Mouse (Mus musculus) thymus, adult 2 months (tissue): ENCODE data around the gene Efhb. TPM values are rescaled to one million over a fixed set of nuclear protein-coding genes. Genes with fewer than 3 reads are reported as not detected.

Experiments used
- DNase-seq: peaks from one replicate; pipeline ENCODE4 v3.0.0; 2021
- H3K27ac ChIP-seq: fragments of 200-500 bp; 2 replicates; pipeline ENCODE4 v1.5.1; 2012; ENCODE audit warnings: low read length, control low read depth; ENCODE audit not compliant: control insufficient read depth, insufficient read depth
- H3K27me3 ChIP-seq: fragments of 200-500 bp; 2 replicates; pipeline ENCODE4 v1.6.1; 2012; ENCODE audit warnings: mild to moderate bottlenecking, low read length, moderate library complexity, mixed read lengths; ENCODE audit not compliant: control insufficient read depth, insufficient read depth
- H3K36me3 ChIP-seq: fragments of 200-500 bp; 2 replicates; pipeline ENCODE4 v1.6.1; 2012; ENCODE audit warnings: mild to moderate bottlenecking, low read length, moderate library complexity; ENCODE audit not compliant: control insufficient read depth, insufficient read depth
- H3K4me1 ChIP-seq: fragments of 200-500 bp; replicated peaks from 2 replicates; pipeline ENCODE4 v1.6.1; 2012; ENCODE audit warnings: low read length; ENCODE audit not compliant: control insufficient read depth, insufficient read depth
- H3K4me3 ChIP-seq: fragments of 200-500 bp; 2 replicates; pipeline ENCODE4 v1.5.1; 2012; ENCODE audit warnings: mild to moderate bottlenecking, low read length, control low read depth, moderate library complexity; ENCODE audit not compliant: control insufficient read depth, insufficient read depth
- CTCF ChIP-seq: fragments of 200-500 bp; IDR thresholded peaks from 2 replicates; pipeline ENCODE4 v1.5.1; 2012; ENCODE audit warnings: mild to moderate bottlenecking, control low read depth, low read length, moderate library complexity, borderline replicate concordance; ENCODE audit not compliant: control insufficient read depth, poor library complexity, insufficient read depth; ENCODE audit errors: extremely low read depth
- POLR2A ChIP-seq: fragments of 200-500 bp; IDR thresholded peaks from 2 replicates; pipeline ENCODE4 v1.6.1; 2012; ENCODE audit warnings: mild to moderate bottlenecking, low read length, control low read depth, moderate library complexity; ENCODE audit not compliant: control insufficient read depth, poor library complexity, insufficient read depth; ENCODE audit errors: extremely low read depth
- WGBS: fragments of 180-500 bp; shearing (Covaris S2); methylation state at CpG from one replicate; pipeline ENCODE4 v1.1.7; 2018; 5-methylcytosine and 5-hydroxymethylcytosine counted together
- polyA plus RNA-seq: library from polyadenylated mRNA; depleted of rRNA; stranded (reverse); fragments of >200 nt; gene quantifications from 2 replicates; pipeline ENCODE4 v1.2.3, GENCODE M21; 2012

The Efhb gene
- polyA plus RNA-seq, 1 experiment, result 0.19 TPM

DNA sequence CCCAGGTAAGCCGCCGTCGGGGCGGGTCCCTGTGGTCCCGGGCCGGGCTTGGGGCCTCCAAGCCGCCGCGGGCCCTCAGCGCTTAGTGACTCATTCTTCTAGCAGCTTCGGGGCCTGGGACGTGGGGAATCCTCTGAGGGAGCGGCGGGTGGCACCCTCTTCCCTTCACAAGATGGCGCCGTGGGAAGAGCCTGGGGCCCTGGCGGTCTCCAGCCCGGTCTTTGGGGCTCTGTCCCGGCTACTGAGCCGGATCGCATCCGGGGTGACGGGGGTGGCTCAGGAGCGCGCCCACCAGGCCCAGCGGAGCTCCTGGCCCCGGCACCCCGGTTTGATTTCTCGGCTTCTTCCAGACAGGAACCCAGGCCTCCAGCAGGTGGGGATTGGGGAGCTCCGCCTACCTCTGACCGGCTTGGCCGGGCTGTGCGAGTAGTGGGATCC lies 16.5 kb upstream of the Efhb start:
- Histone ChIP-seq H3K36me3 (peaks cover 6% of the 10 kb centered on the region), H3K27ac (peak overlapping the region; percentile 57), H3K4me1 (peaks cover 3% of the 10 kb centered on the region), H3K4me3 (peak overlapping the region; percentile 62), H3K27me3 (no peaks in the 10 kb centered on the region)
- DNase-seq, result peak; percentile 60
- TF ChIP-seq CTCF (no peak; the same call in 1 of the 2 replicates), POLR2A (no peak)
- under 1% methylated on average over 33 of the region's 33 CpGs for WGBS

DNA sequence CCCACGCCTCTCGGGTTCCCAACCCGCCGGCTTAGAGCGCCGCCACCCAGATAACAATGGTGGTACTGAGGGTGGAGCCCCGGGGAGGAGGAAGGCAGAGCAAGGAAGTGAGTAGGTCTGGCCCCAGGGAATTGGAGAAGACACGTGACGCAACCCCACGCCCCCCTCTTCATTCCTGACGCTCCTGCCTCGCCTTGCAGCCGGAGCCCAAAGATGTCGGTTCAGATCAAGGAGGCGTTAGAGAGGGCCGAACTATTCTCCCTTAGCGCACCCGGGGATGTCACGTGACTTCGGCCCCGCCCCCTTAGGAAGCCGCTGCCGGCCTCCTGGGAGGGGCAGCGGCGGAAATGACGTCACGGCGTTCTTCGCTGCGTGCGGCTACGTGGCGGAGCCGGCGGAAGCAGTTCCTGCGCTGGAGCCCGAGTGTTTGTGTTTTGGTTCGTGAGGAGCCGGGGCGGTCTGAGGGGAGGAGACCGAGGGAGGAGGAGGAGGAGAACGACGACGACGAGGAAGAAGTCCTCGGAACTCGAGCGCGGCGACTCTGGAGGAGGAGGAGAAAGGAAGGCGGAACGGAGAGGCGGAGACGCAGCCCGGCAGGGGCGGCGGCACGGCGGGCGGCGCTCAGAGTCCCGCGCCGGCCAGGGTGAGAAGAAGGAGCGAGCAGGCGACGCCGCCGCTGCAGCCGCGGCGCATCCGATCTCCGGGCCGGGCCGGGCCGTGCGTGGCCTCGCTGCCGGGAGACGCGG lies 15.9 kb upstream of the Efhb start, which contains the start of gene Rab5a:
Gene Rab5a (plus strand): TSS at position 377 of the 746 bp plus-strand sequence.
- DNase-seq, result peak; percentile 100
- no peak for TF ChIP-seq CTCF
- TF ChIP-seq POLR2A, result peak; percentile 64
- WGBS, result under 1% methylated on average over 82 of the region's 82 CpGs

DNA sequence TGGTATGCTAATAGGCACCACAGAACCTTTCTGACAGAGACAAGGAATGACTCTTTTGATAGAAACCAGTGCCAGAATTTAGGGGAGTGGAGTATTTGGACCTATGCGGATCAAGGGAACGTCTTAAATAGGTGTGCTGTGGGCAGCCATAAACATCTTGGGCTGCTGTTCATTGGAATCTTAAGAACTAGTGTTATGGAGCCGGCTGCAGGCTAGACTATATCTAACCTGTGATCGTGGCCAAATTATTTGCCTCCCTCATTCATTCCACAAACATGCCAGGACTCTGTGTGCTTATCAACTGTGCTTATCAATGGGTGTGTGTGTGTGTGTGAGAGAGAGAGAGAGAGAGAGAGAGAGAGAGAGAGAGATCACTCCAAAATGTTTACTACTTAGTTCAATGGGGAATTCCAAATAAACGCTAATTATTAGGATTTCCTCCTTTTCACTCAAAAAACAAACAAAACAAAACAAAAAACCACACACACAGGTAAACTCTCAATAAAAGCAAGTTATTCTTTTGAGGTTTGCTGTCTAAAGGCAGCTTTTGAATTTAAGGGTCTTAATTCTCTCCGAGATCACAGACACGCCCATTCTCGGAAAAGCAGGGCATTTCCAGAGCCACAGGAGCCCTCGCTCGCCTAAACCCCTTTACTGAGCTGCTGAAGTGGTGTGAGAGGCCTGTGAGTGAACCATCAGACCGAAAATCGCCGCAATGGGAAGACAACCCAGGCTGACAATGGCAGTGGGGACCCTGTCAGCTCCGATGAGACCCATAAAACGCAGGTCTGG lies 15.1 kb upstream of the Efhb start:
- Histone ChIP-seq H3K27me3 (no peaks in the 10 kb centered on the region), H3K36me3 (no peaks in the 10 kb centered on the region), H3K4me3 (peak overlapping the region; percentile 62), H3K4me1 (peaks cover 3% of the 10 kb centered on the region), H3K27ac (peak overlapping the region; percentile 71)
- no peak for DNase-seq
- TF ChIP-seq CTCF (no peak), POLR2A (no peak)
- 19% methylated on average over 15 of the region's 15 CpGs for WGBS

More for the DNA sequence above, 15.9 kb upstream of the Efhb start, which contains the start of gene Rab5a:
- H3K4me3 ChIP-seq, result peak within 1 kb of the TSS; percentile 62
- H3K4me1 ChIP-seq, result peaks cover 3% of the 10 kb centered on the region
- H3K27me3 ChIP-seq, result no peaks in the 10 kb centered on the region
- H3K27ac ChIP-seq, result peak within 1 kb of the TSS; percentile 71
- H3K36me3 ChIP-seq, result no peaks in the 10 kb centered on the region

DNA sequence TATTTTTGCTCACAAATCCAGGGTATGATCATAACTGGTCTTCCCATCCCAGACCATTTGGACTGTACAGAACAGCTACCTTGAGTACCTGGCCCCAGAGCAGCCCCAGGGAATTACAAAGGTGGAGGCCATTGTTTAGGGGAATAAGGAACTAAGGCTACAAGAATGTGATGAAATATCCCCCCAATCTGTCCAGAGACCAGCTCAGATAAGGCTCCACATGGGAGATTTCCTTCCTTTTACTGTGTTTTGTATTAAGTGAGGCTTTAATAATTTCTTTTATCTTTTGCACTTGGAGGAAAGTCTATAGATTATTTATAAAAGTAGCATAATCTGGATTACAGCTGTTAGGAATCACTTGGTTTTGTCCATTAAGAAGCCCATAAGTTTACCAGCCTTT lies 5.6 kb upstream of the Efhb start:
- Histone ChIP-seq H3K27ac (no peak overlapping the region), H3K4me1 (no peaks in the 10 kb centered on the region), H3K36me3 (no peaks in the 10 kb centered on the region), H3K4me3 (no peak overlapping the region), H3K27me3 (no peaks in the 10 kb centered on the region)
- TF ChIP-seq CTCF (no peak), POLR2A (no peak)
- DNase-seq, result no peak

DNA sequence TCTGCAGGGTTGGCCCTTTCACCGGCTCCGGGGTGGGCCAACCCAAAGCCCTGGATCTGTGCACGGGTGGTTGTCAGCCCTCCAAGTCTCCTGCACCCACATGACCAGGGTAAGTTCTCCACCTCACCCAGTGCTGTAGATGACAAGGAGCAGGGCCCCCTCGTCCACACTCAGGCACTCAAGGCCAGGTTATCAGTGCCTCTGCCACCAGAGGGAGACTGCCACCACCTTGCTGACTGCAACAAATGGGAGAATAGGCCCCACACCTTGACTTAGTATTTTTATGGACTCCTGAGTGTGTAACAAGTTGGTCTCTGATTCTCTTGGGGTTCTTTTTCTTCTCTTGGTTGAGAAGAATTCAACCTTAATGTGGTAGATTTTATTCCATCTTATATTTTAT lies 2.4 kb upstream of the Efhb start:
- peak; percentile 21 for DNase-seq
- Histone ChIP-seq H3K27me3 (no peaks in the 10 kb centered on the region), H3K36me3 (no peaks in the 10 kb centered on the region), H3K4me1 (peaks cover 8% of the 10 kb centered on the region), H3K27ac (no peak overlapping the region), H3K4me3 (no peak overlapping the region)
- TF ChIP-seq CTCF, result 0 out of 2 replicates have a peak, but pooled peaks have one; percentile 28
- TF ChIP-seq POLR2A, result no peak
- 73% methylated on average over 4 of the region's 4 CpGs for WGBS

DNA sequence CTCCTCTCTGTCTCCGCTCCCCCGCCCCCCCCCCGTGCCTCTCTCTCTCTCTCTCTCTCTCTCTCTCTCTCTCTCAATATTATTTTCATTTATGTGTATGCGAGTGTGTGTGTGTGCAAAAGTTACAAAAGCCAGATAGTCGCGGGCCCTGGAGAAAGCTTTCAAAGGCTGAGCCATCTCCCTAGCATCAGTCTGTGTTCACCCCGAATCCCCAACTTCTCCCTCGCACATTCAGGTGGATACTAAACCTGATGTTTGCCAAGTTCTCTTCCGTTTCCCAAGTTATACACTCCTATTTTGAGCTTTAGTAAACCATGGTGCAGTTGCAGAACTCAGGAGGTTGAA lies 347 bp upstream of the Efhb start:
- Histone ChIP-seq H3K27ac (no peak overlapping the region), H3K4me3 (peak overlapping the region; percentile 30; the same call in 1 of the 2 replicates), H3K36me3 (no peaks in the 10 kb centered on the region), H3K27me3 (no peaks in the 10 kb centered on the region), H3K4me1 (peaks cover 8% of the 10 kb centered on the region)
- 17% methylated on average over 8 of the region's 9 CpGs for WGBS
- no peak for DNase-seq
- no peak for TF ChIP-seq POLR2A
- TF ChIP-seq CTCF, result no peak
